Mouse (Mus musculus): ENCODE measurements around the gene Lrrk1. TPM values are rescaled to one million over a fixed set of nuclear protein-coding genes. Genes with fewer than 3 reads are reported as not detected.

The Lrrk1 gene
- total and polyA plus RNA-seq, 3 experiments = 5.0 to 16.9 (median 13.6) TPM

- no peak overlapping the region for H3K4me3 ChIP-seq (replicated peaks in 1 of 3; ENCODE audit: low read depth in 2 of 3, low read length in 2 of 3, poor library complexity in 1 of 3)
- no peaks in the 10 kb centered on the region for H3K36me3 ChIP-seq (replicated peaks in 1 of 2; ENCODE audit: control insufficient read depth in 1 of 2, insufficient read depth in 1 of 2, low read length in 1 of 2)
- dilution Hi-C loops (cut with MboI; ENCODE audit: extremely low pct_ligation_motif_present, extremely low pct_unique_long_range_greater_than_20kb, low sequenced_read_pairs) (no loop called here), in situ Hi-C loops (cut with MboI; ENCODE audit: low pct_ligation_motif_present, low pct_unique_long_range_greater_than_20kb, low sequenced_read_pairs) (no loop called here)
- no peaks in the 10 kb centered on the region for H3K79me2 ChIP-seq (replicated peaks; ENCODE audit: control insufficient read depth, extremely low read depth, insufficient read depth, poor library complexity, severe bottlenecking)
- peaks cover 16 to 66% of the 10 kb centered on the region in 2 experiments for H3K4me1 ChIP-seq (ENCODE audit: control insufficient read depth in 1 of 2, insufficient read depth in 2 of 2)
- no peaks in the 10 kb centered on the region for H3K27me3 ChIP-seq (replicated peaks)
- no peak overlapping the region for H3K9ac ChIP-seq (ENCODE audit: insufficient read depth, low read depth)
- H3K27ac ChIP-seq (ENCODE audit: insufficient read depth, low read depth) = no peak overlapping the region
- peaks cover 3% of the 10 kb centered on the region for H3K9me3 ChIP-seq (replicated peaks; ENCODE audit: low read length)
- no peak overlapping the region for H3K4me2 ChIP-seq (ENCODE audit: insufficient read depth, low read depth, poor library complexity, severe bottlenecking)
- DNase-seq (ENCODE audit: extremely low read depth) = no peak
- TF ChIP-seq HCFC1 (IDR thresholded peaks at IDR 0.05; ENCODE audit: low read depth, low read length) = no peak
- no peak for TF ChIP-seq MAX (IDR thresholded peaks at IDR 0.05; ENCODE audit: low read length)
- no peak for TF ChIP-seq IRF4 (IDR thresholded peaks at IDR 0.05; ENCODE audit: low read depth, low read length)
- no peak for TF ChIP-seq BHLHE40 (IDR thresholded peaks at IDR 0.05; ENCODE audit: low read depth, low read length)
- no peak for TF ChIP-seq JUN (IDR thresholded peaks at IDR 0.05; ENCODE audit: insufficient read depth, low read depth, low read length)
- no peak for TF ChIP-seq NELFE (IDR thresholded peaks at IDR 0.05; ENCODE audit: low read depth, low read length)
- TF ChIP-seq ZC3H11A (IDR thresholded peaks at IDR 0.05; ENCODE audit: low read depth, low read length) = no peak
- TF ChIP-seq SIN3A (IDR thresholded peaks at IDR 0.05; ENCODE audit: low read length) = no peak
- TF ChIP-seq ZNF384 (IDR thresholded peaks at IDR 0.05; ENCODE audit: low read depth, low read length) = no peak
- no peak for TF ChIP-seq MXI1 (IDR thresholded peaks at IDR 0.05; ENCODE audit: low read depth, low read length)
- TF ChIP-seq TCF12 (IDR thresholded peaks at IDR 0.05; ENCODE audit: low read depth, low read length) = no peak
- TF ChIP-seq POLR2A (IDR thresholded peaks at IDR 0.05; ENCODE audit: low read depth, low read length) = no peak
- no peak for TF ChIP-seq CTCF (conservative IDR thresholded peaks at IDR 0.05 in 1 of 2, IDR thresholded peaks at IDR 0.05 in 1 of 2; ENCODE audit: low read depth in 2 of 2, low read length in 2 of 2)
- no peak for TF ChIP-seq RAD21 (IDR thresholded peaks at IDR 0.05; ENCODE audit: low read depth, low read length)
- no peak for TF ChIP-seq POLR2AphosphoS2 (IDR thresholded peaks at IDR 0.05; ENCODE audit: low read depth, low read length)
- TF ChIP-seq ZMIZ1 (IDR thresholded peaks at IDR 0.05; ENCODE audit: low read depth, low read length) = no peak
- no peak for TF ChIP-seq MAFK (IDR thresholded peaks at IDR 0.05; ENCODE audit: insufficient replicate concordance, low read length)
- no peak for TF ChIP-seq MYC (IDR thresholded peaks at IDR 0.05; ENCODE audit: low read depth, low read length)
- no peak for TF ChIP-seq SMC3 (IDR thresholded peaks at IDR 0.05; ENCODE audit: low read depth, low read length)
Observed at GRCm38 (mm10) chr7:66183404-66183803, 204.7 kb downstream of the Lrrk1 start.

DNA sequence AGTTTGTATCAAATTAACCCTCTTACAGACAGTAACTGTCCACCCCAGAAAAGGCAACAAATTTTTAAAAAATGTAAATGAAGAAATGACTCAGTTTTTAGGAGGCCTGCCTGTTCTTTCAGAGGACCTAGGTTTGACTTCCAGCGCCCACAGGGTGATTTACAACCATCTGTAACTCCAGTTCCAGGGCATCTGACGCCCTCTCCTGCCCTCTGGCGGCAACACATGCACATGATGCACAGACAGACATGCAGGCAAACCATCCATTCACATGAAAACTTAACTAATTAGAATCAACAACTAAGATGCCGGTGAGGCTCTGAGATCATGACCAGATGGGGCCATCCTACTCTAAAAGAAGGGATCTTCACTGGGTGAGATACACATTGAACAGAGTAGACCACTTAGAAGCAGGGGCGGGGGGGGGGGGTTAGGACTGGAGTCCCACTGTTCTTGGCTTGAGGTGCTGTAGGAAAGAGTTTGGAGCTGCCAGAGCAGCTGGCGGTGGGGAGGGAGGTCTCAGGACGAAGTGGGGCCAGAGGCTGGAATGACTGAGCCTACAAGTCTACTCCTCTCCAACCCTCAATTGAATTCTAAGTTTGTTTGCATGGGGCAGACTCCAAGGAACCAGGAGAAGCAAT, 206.0 kb downstream of the Lrrk1 start:
- no peak for TF ChIP-seq MXI1 (IDR thresholded peaks at IDR 0.05; ENCODE audit: low read depth, low read length)
- no peak for TF ChIP-seq ELF1 (IDR thresholded peaks at IDR 0.05; ENCODE audit: low read depth, low read length)
- TF ChIP-seq SIN3A (IDR thresholded peaks at IDR 0.05; ENCODE audit: low read length) = no peak
- no peak for TF ChIP-seq IRF4 (IDR thresholded peaks at IDR 0.05; ENCODE audit: low read depth, low read length)
- no peak for TF ChIP-seq ZMIZ1 (IDR thresholded peaks at IDR 0.05; ENCODE audit: low read depth, low read length)
- TF ChIP-seq KAT2A (IDR thresholded peaks at IDR 0.05; ENCODE audit: insufficient replicate concordance, low read length) = no peak
- no peak for TF ChIP-seq EP300 (IDR thresholded peaks at IDR 0.05; ENCODE audit: low read length)
- no peak for TF ChIP-seq TCF12 (IDR thresholded peaks at IDR 0.05; ENCODE audit: low read depth, low read length)
- no peak for TF ChIP-seq JUN (IDR thresholded peaks at IDR 0.05; ENCODE audit: insufficient read depth, low read depth, low read length)
- TF ChIP-seq POLR2AphosphoS2 (IDR thresholded peaks at IDR 0.05; ENCODE audit: low read depth, low read length) = no peak
- no peak for DNase-seq (ENCODE audit: extremely low read depth)
- Histone ChIP-seq H3K4me2 (ENCODE audit: insufficient read depth, low read depth, poor library complexity, severe bottlenecking) (no peak overlapping the region), H3K27me3 (replicated peaks) (no peaks in the 10 kb centered on the region), H3K79me2 (replicated peaks; ENCODE audit: control insufficient read depth, extremely low read depth, insufficient read depth, poor library complexity, severe bottlenecking) (no peaks in the 10 kb centered on the region), H3K9ac (ENCODE audit: insufficient read depth, low read depth) (no peak overlapping the region), H3K27ac (ENCODE audit: insufficient read depth, low read depth) (no peak overlapping the region), H3K36me3 (replicated peaks in 1 of 2; ENCODE audit: control insufficient read depth in 1 of 2, insufficient read depth in 1 of 2, low read length in 1 of 2) (no peaks in the 10 kb centered on the region), H3K4me1 (ENCODE audit: control insufficient read depth in 1 of 2, insufficient read depth in 2 of 2) (peaks cover 8 to 55% of the 10 kb centered on the region in 2 experiments), H3K9me3 (replicated peaks; ENCODE audit: low read length) (peaks cover 3% of the 10 kb centered on the region), H3K4me3 (replicated peaks in 1 of 3; ENCODE audit: low read depth in 2 of 3, low read length in 2 of 3, poor library complexity in 1 of 3) (no peak overlapping the region)
- dilution Hi-C loops (cut with MboI; ENCODE audit: extremely low pct_ligation_motif_present, extremely low pct_unique_long_range_greater_than_20kb, low sequenced_read_pairs) = no loop called here
- in situ Hi-C loops (cut with MboI; ENCODE audit: low pct_ligation_motif_present, low pct_unique_long_range_greater_than_20kb, low sequenced_read_pairs) = no loop called here

Measured in CH12.LX (cell line).